Mouse (Mus musculus) spleen, postnatal 0 days (tissue): Measurements from ENCODE around the gene Unc5cl. TPM values are rescaled to one million over a fixed set of nuclear protein-coding genes. Genes with fewer than 3 reads are reported as not detected.

Experiments used
- polyA plus RNA-seq: library from polyadenylated mRNA; unstranded; fragments of >200 nt; fragmentation: Nextera tagmentation; extraction: Ambion mirVana; gene quantifications from 2 replicates; pipeline ENCODE4 v1.2.1, GENCODE M21; 2015

Unc5cl gene
- polyA plus RNA-seq: 2.2 and 2.3 TPM in 2 replicates

GRCm38 (mm10) chr17:48454688-48455087, at the start of gene Unc5cl:
Gene Unc5cl (plus strand): TSS chr17:48454901.

GRCm38 (mm10) chr17:48409380-48410298, 45.1 kb upstream of the Unc5cl start, which contains the start of the genes Nfya and Oard1:
Gene Nfya (minus strand): TSS chr17:48409906.
Gene Oard1 (plus strand): TSS chr17:48410014.

GRCm38 (mm10) chr17:48432158-48432980, 22.3 kb upstream of the Unc5cl start, which contains the start of gene Apobec2:
Gene Apobec2 (minus strand): TSS chr17:48432930.

GRCm38 (mm10) chr17:48451353-48451675, 3.4 kb upstream of the Unc5cl start, which contains the start of gene Tspo2:
Gene Tspo2 (minus strand): TSS chr17:48451522.

Other genes starting within 250 kb of the Unc5cl start
- gene Trem1, start 222.1 kb upstream of the Unc5cl start, polyA plus RNA-seq: 4.7 and 5.3 TPM in 2 replicates
- 28.7 and 40.9 TPM in 2 replicates for gene Trem3, start 207.1 kb upstream of the Unc5cl start, polyA plus RNA-seq
- 10.8 and 15.1 TPM in 2 replicates for gene Treml4, start 190.6 kb upstream of the Unc5cl start, polyA plus RNA-seq
- 5.8 and 7.1 TPM in 2 replicates for gene Treml2, start 155.4 kb upstream of the Unc5cl start, polyA plus RNA-seq
- 10.2 and 14.2 TPM in 2 replicates for gene B430306N03Rik, start 138.8 kb upstream of the Unc5cl start, polyA plus RNA-seq
- 1.9 and 3.6 TPM in 2 replicates for gene Trem2, start 108.5 kb upstream of the Unc5cl start, polyA plus RNA-seq
- 8.6 and 9.7 TPM in 2 replicates for gene Treml1, start 95.0 kb upstream of the Unc5cl start, polyA plus RNA-seq
- gene Nfya, start 45.0 kb upstream of the Unc5cl start, polyA plus RNA-seq: 9.0 and 9.8 TPM in 2 replicates
- 58.7 and 63.8 TPM in 2 replicates for gene Oard1, start 44.9 kb upstream of the Unc5cl start, polyA plus RNA-seq
- 0.50 and 0.55 TPM in 2 replicates for gene Apobec2, start 22.0 kb upstream of the Unc5cl start, polyA plus RNA-seq
- 153 and 156 TPM in 2 replicates for gene Tspo2, start 3.4 kb upstream of the Unc5cl start, polyA plus RNA-seq